Mouse (Mus musculus): ENCODE data around the gene Fbxw5. TPM values are rescaled to one million over a fixed set of nuclear protein-coding genes. Genes with fewer than 3 reads are reported as not detected.
A peak's percentile ranks its signal among the peaks of the same experiment; 100 is the strongest.

Fbxw5 gene
- total and polyA plus RNA-seq, 3 experiments: 34.3 to 40.4 (median 37.4) TPM

DNA sequence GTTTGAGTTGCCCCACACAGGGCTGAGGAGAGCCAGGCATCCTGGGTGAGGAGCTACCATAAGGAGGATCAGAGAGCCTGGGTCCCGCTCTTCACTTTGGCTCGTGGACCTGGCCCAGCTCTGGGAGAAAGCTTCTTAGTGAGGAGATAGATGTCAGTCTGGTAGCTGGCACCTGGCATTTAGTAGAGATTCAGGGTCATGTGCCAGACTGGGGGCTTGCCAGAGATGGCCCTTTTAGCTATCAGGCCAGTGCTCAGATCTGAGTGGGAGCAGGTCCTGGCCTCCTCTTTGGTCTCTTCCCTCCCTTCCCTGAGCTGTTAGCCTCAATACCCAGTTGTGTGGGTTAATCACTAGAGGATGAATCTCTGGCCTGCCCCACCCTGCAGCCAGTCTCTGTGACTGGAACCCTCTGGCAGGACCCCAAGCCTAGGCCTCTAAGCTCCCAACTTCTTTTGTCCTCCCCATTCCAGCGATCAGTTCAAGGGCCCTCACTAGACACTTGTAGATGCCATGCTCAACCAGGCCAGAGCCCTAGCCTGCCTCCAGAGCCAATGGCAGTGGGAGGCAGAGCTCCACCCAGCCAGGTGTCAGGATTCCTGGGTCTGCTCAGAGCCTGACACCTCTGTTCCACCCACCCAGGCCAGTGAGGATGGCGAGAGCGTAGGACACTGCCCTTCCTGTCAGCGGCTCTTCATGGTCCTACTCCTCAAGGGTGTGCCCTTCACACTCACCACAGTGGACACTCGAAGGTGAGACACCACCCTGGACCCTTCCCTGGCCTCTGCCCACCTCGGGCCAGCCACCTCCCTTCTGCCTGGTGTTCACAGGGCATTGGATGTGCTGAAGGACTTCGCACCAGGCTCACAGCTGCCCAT, 43.3 kb upstream of the Fbxw5 start:
- Histone ChIP-seq H3K9ac (ENCODE audit: insufficient read depth, low read depth) (no peak overlapping the region), H3K4me3 (replicated peaks in 1 of 3; ENCODE audit: low read depth in 2 of 3, low read length in 2 of 3, poor library complexity in 1 of 3) (no peak overlapping the region), H3K9me3 (replicated peaks; ENCODE audit: low read length) (no peaks in the 10 kb centered on the region), H3K27ac (ENCODE audit: insufficient read depth, low read depth) (no peak overlapping the region), H3K27me3 (replicated peaks) (no peaks in the 10 kb centered on the region), H3K36me3 (replicated peaks in 1 of 2; ENCODE audit: control insufficient read depth in 1 of 2, insufficient read depth in 1 of 2, low read length in 1 of 2) (peaks cover 11 to 29% of the 10 kb centered on the region in 2 experiments), H3K79me2 (replicated peaks; ENCODE audit: control insufficient read depth, extremely low read depth, insufficient read depth, poor library complexity, severe bottlenecking) (peaks cover 2% of the 10 kb centered on the region; the same call in 1 of the 2 replicates), H3K4me1 (ENCODE audit: control insufficient read depth in 1 of 2, insufficient read depth in 2 of 2) (peaks cover 6 to 21% of the 10 kb centered on the region in 2 experiments), H3K4me2 (ENCODE audit: insufficient read depth, low read depth, poor library complexity, severe bottlenecking) (no peak overlapping the region)
- dilution Hi-C loops (cut with MboI; ENCODE audit: extremely low pct_ligation_motif_present, extremely low pct_unique_long_range_greater_than_20kb, low sequenced_read_pairs) (no loop called here), in situ Hi-C loops (cut with MboI; ENCODE audit: low pct_ligation_motif_present, low pct_unique_long_range_greater_than_20kb, low sequenced_read_pairs) (no loop called here)
- TF ChIP-seq ZC3H11A (IDR thresholded peaks at IDR 0.05; ENCODE audit: low read depth, low read length) (no peak), ELF1 (IDR thresholded peaks at IDR 0.05; ENCODE audit: low read depth, low read length) (no peak), JUND (conservative IDR thresholded peaks at IDR 0.05; ENCODE audit: low read depth, low read length) (no peak)
- no peak for DNase-seq (ENCODE audit: extremely low read depth)

DNA sequence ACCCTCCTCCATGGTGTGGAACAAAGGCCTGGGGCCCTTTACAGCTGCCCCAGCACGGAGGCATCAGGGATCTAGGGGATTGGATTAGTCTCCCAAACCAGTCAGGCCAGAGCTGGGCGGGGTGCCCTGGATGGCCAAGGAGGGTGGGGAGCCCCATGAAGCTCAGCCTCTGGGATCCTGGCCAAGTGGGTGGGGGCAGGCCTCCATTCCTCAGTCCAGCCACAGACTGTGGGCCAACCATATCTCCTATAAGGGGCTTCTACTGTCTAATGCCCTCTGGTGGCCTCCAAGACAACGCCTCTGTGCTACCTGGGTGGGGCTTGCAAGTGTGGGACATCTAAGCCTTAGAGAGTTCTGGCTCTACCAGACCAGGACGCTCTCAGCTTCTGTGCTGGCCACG, 41.6 kb upstream of the Fbxw5 start:
- Histone ChIP-seq H3K4me2 (ENCODE audit: insufficient read depth, low read depth, poor library complexity, severe bottlenecking) (no peak overlapping the region), H3K79me2 (replicated peaks; ENCODE audit: control insufficient read depth, extremely low read depth, insufficient read depth, poor library complexity, severe bottlenecking) (peaks cover 2% of the 10 kb centered on the region; the same call in 1 of the 2 replicates), H3K36me3 (replicated peaks in 1 of 2; ENCODE audit: control insufficient read depth in 1 of 2, insufficient read depth in 1 of 2, low read length in 1 of 2) (peaks cover 11 to 29% of the 10 kb centered on the region in 2 experiments), H3K9ac (ENCODE audit: insufficient read depth, low read depth) (no peak overlapping the region), H3K9me3 (replicated peaks; ENCODE audit: low read length) (no peaks in the 10 kb centered on the region), H3K4me1 (ENCODE audit: control insufficient read depth in 1 of 2, insufficient read depth in 2 of 2) (peaks cover 9 to 25% of the 10 kb centered on the region in 2 experiments), H3K27ac (ENCODE audit: insufficient read depth, low read depth) (no peak overlapping the region), H3K4me3 (replicated peaks in 1 of 3; ENCODE audit: low read depth in 2 of 3, low read length in 2 of 3, poor library complexity in 1 of 3) (no peak overlapping the region), H3K27me3 (replicated peaks) (no peaks in the 10 kb centered on the region)
- no peak for DNase-seq (ENCODE audit: extremely low read depth)
- dilution Hi-C loops (cut with MboI; ENCODE audit: extremely low pct_ligation_motif_present, extremely low pct_unique_long_range_greater_than_20kb, low sequenced_read_pairs) (no loop called here), in situ Hi-C loops (cut with MboI; ENCODE audit: low pct_ligation_motif_present, low pct_unique_long_range_greater_than_20kb, low sequenced_read_pairs) (no loop called here)
- TF ChIP-seq ZNF384 (IDR thresholded peaks at IDR 0.05; ENCODE audit: low read depth, low read length) (no peak), MAX (IDR thresholded peaks at IDR 0.05; ENCODE audit: low read length) (no peak), NRF1 (IDR thresholded peaks at IDR 0.05; ENCODE audit: low read depth, low read length) (no peak), CTCF (conservative IDR thresholded peaks at IDR 0.05 in 1 of 2, IDR thresholded peaks at IDR 0.05 in 1 of 2; ENCODE audit: low read depth in 2 of 2, low read length in 2 of 2) (peak in 1 of 2 experiments; percentile 16; a peak in 2 of 4 replicates), UBTF (IDR thresholded peaks at IDR 0.05; ENCODE audit: low read depth, low read length) (no peak)

DNA sequence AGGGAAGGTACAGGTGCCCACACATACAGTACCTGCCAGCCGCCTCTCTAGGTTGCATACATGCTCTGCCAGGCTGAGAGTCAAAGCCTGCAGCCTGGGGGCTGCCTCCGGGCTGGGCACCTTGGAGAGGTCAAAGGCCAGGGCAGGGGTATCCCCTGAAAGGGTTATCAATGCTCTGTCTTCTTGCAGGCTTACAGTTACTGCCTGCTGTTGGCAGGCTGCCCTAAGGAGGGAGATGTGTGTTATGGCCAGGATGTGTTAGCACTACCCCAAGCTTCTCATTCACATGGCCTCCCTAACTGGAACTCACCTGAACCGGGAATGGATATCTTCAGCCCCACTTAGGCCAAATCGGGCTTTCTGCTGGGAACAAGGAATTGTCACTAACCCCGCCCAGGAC, 40.4 kb upstream of the Fbxw5 start:
- H3K4me3 ChIP-seq (replicated peaks in 1 of 3; ENCODE audit: low read depth in 2 of 3, low read length in 2 of 3, poor library complexity in 1 of 3): peak overlapping the region; percentile 68 to 90 (median 74)
- peaks cover 11 to 29% of the 10 kb centered on the region in 2 experiments for H3K36me3 ChIP-seq (replicated peaks in 1 of 2; ENCODE audit: control insufficient read depth in 1 of 2, insufficient read depth in 1 of 2, low read length in 1 of 2)
- DNase-seq (ENCODE audit: extremely low read depth): no peak
- peak overlapping the region; percentile 77 for H3K4me2 ChIP-seq (ENCODE audit: insufficient read depth, low read depth, poor library complexity, severe bottlenecking)
- H3K9me3 ChIP-seq (replicated peaks; ENCODE audit: low read length): no peaks in the 10 kb centered on the region
- H3K4me1 ChIP-seq (ENCODE audit: control insufficient read depth in 1 of 2, insufficient read depth in 2 of 2): peaks cover 21 to 38% of the 10 kb centered on the region in 2 experiments
- no peak overlapping the region for H3K27ac ChIP-seq (ENCODE audit: insufficient read depth, low read depth)
- H3K79me2 ChIP-seq (replicated peaks; ENCODE audit: control insufficient read depth, extremely low read depth, insufficient read depth, poor library complexity, severe bottlenecking): peaks cover 2% of the 10 kb centered on the region; the same call in 1 of the 2 replicates
- H3K27me3 ChIP-seq (replicated peaks): no peaks in the 10 kb centered on the region
- H3K9ac ChIP-seq (ENCODE audit: insufficient read depth, low read depth): peak overlapping the region; percentile 47
- TF ChIP-seq ELF1 (IDR thresholded peaks at IDR 0.05; ENCODE audit: low read depth, low read length) (no peak), BHLHE40 (IDR thresholded peaks at IDR 0.05; ENCODE audit: low read depth, low read length) (no peak), NRF1 (IDR thresholded peaks at IDR 0.05; ENCODE audit: low read depth, low read length) (no peak), KAT2A (IDR thresholded peaks at IDR 0.05; ENCODE audit: insufficient replicate concordance, low read length) (no peak), JUND (conservative IDR thresholded peaks at IDR 0.05; ENCODE audit: low read depth, low read length) (no peak), MAFK (IDR thresholded peaks at IDR 0.05; ENCODE audit: insufficient replicate concordance, low read length) (no peak), SMC3 (IDR thresholded peaks at IDR 0.05; ENCODE audit: low read depth, low read length) (no peak), ETS1 (conservative IDR thresholded peaks at IDR 0.05; ENCODE audit: low read depth, low read length) (no peak), POLR2A (IDR thresholded peaks at IDR 0.05; ENCODE audit: low read depth, low read length) (no peak)
- dilution Hi-C loops (cut with MboI; ENCODE audit: extremely low pct_ligation_motif_present, extremely low pct_unique_long_range_greater_than_20kb, low sequenced_read_pairs) (no loop called here), in situ Hi-C loops (cut with MboI; ENCODE audit: low pct_ligation_motif_present, low pct_unique_long_range_greater_than_20kb, low sequenced_read_pairs) (no loop called here)

Data from CH12.LX (cell line).